Mouse (Mus musculus) embryonic facial prominence, embryonic 14.5 days (tissue): Measurements from ENCODE around the gene Tmem108. TPM values are rescaled to one million over a fixed set of nuclear protein-coding genes. Genes with fewer than 3 reads are reported as not detected.

Source experiments
- ATAC-seq: fragments of 200-750 bp; cut with Nextera tagmentation; 2 replicates; pipeline ENCODE4 v1.8.0; 2017; ENCODE audit warnings: low read depth, moderate number of reproducible peaks, moderate TSS enrichment
- DNase-seq: peaks from one replicate; pipeline ENCODE4 v3.0.0-alpha.2; 2015; ENCODE audit warnings: low spot score
- H3K27ac ChIP-seq: fragments of 300-500 bp; sonication (generic); replicated peaks from 2 replicates; pipeline ENCODE4 v1.5.1; 2014; ENCODE audit warnings: low read depth, mild to moderate bottlenecking, low read length, moderate library complexity
- H3K27me3 ChIP-seq: fragments of 300-500 bp; sonication (generic); replicated peaks from 2 replicates; pipeline ENCODE4 v1.6.1; 2014; ENCODE audit warnings: low read length; ENCODE audit not compliant: control insufficient read depth, insufficient read depth
- H3K36me3 ChIP-seq: fragments of 300-500 bp; sonication (generic); 2 replicates; pipeline ENCODE4 v1.6.1; 2014; ENCODE audit warnings: low read length, mixed read lengths; ENCODE audit not compliant: control insufficient read depth, insufficient read depth
- H3K4me1 ChIP-seq: fragments of 300-500 bp; sonication (generic); 2 replicates; pipeline ENCODE4 v1.6.1; 2014; ENCODE audit warnings: antibody characterized with exemption, low read length; ENCODE audit not compliant: control insufficient read depth, insufficient read depth
- H3K4me2 ChIP-seq: fragments of 300-500 bp; sonication (generic); 2 replicates; pipeline ENCODE4 v1.6.1; 2014; ENCODE audit warnings: low read depth, mild to moderate bottlenecking, low read length, moderate library complexity, mixed read lengths
- H3K4me3 ChIP-seq: fragments of 300-500 bp; sonication (generic); 2 replicates; pipeline ENCODE4 v1.5.1; 2014; ENCODE audit warnings: low read depth, mild to moderate bottlenecking, low read length
- H3K9ac ChIP-seq: fragments of 300-500 bp; sonication (generic); 2 replicates; pipeline ENCODE4 v1.6.1; 2014; ENCODE audit warnings: low read depth, mild to moderate bottlenecking, low read length, moderate library complexity, mixed read lengths
- H3K9me3 ChIP-seq: fragments of 300-500 bp; sonication (generic); 2 replicates; pipeline ENCODE4 v1.6.1; 2016; ENCODE audit warnings: low read length; ENCODE audit not compliant: control insufficient read depth
- WGBS: fragments of 180-500 bp; shearing (Covaris S2); extraction: QIAGEN DNeasy Blood & Tissue Kit; methylation state at CpG from one replicate; pipeline ENCODE4 v1.1.7; 2014; 5-methylcytosine and 5-hydroxymethylcytosine counted together
- polyA plus RNA-seq: library from polyadenylated mRNA; unstranded; fragments of >200 nt; fragmentation: Nextera tagmentation; extraction: Ambion mirVana; gene quantifications from 2 replicates; pipeline ENCODE4 v1.2.1, GENCODE M21; 2014

The Tmem108 gene
- polyA plus RNA-seq, 1 experiment from 2014 or later = 9.9 TPM

DNA sequence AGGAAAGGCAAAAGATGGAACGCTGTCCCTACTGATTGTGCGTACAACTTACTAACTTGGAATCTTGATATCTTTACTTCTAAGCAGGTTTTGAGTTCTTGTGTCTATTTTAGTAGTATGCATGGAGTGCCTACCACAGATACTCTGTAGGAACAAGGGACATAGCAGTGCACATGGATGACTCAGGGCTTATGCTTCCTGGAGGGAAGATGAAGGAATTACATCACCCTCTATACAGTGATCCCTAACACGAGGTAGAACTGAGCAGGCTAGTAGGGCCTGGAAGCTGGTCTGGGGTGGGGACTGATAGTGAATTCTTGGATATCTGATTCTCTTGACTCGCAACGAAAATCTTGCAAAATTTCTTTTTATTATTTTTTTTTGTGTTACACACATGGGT is 185.7 kb downstream of the Tmem108 start:
- Histone ChIP-seq H3K36me3 (no peaks in the 10 kb centered on the region), H3K4me2 (no peak overlapping the region), H3K4me3 (no peak overlapping the region), H3K9me3 (no peaks in the 10 kb centered on the region), H3K4me1 (peaks cover 9% of the 10 kb centered on the region), H3K9ac (no peak overlapping the region), H3K27me3 (no peaks in the 10 kb centered on the region), H3K27ac (no peak overlapping the region)
- WGBS = 88% methylated on average over 5 of the region's 5 CpGs
- DNase-seq (no peak), ATAC-seq (no peak)

DNA sequence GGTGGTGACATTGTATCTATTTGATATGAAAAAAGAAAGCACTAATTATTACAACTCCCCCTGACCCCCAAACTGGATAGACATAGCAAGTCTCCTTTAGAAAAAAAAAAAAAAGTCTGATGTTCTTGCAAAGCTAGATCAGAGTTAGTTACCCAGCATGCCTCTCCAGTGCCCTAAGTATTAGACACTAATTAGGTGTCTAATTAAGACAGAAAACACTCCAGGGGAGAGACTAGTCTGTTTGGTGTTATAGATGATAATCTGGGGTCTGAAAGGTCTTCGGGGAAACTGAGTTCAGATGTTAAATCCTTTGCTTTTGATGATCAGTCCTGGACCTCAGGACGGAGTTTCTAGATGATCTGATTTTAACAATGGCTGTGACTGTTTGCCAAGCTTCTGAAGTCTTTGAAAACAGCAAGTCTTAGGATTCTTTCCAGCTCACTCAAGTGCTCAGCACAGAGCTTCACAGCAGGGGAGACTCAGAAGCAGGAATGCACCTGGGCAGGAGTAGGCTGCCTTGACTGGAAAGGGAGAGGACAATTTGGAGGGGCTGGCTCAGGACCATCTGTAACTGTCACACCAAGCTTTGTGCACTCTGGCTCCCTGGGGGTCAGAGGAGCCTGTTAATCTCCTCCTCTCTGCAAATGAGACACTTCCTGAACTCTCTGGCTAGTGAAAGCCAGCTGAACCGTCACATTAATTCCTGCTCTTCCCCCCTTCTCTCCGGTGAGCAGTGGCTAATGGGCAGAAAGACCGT is 187.5 kb downstream of the Tmem108 start:
- H3K4me2 ChIP-seq = no peak overlapping the region
- WGBS = 4% methylated on average over 5 of the region's 5 CpGs
- ATAC-seq (peak; percentile 64), DNase-seq (peak; percentile 63)
- no peak overlapping the region for H3K27ac ChIP-seq
- no peak overlapping the region for H3K4me3 ChIP-seq
- no peaks in the 10 kb centered on the region for H3K36me3 ChIP-seq
- no peaks in the 10 kb centered on the region for H3K9me3 ChIP-seq
- H3K27me3 ChIP-seq = no peaks in the 10 kb centered on the region
- H3K4me1 ChIP-seq = peaks cover 9% of the 10 kb centered on the region
- no peak overlapping the region for H3K9ac ChIP-seq

DNA sequence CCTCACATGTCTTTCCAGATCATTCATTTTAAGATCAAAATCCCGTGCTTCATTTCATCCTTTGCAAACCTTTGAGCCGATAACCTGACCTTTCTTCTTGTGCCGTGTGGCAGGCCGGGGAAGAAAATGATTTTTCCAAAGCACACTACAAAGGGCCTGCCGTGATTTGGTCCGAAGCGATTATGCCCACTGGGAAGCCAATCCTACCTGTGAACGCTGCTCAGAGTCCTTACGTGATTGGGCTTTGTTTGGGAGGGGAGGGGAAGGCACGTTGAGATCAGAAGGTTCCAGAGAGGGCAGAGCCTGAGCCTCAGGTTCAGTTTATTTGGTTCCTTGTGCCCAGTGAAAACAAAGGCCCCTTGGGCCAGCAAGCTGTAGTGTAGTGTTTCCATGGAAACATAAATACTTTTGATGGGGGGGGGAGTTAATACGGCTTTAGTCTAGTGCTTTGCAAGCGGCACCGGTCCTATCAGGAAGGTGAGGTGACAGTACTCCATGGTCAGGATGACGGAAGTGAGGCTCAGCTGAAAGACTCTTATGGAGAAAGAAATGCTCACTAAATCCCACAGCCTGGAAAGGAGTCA is 191.4 kb downstream of the Tmem108 start:
- Histone ChIP-seq H3K4me2 (no peak overlapping the region), H3K4me3 (no peak overlapping the region), H3K36me3 (no peaks in the 10 kb centered on the region), H3K27me3 (no peaks in the 10 kb centered on the region), H3K9ac (no peak overlapping the region), H3K9me3 (no peaks in the 10 kb centered on the region), H3K27ac (no peak overlapping the region), H3K4me1 (peaks cover 9% of the 10 kb centered on the region)
- 79% methylated on average over 14 of the region's 14 CpGs for WGBS
- ATAC-seq (no peak), DNase-seq (no peak)

DNA sequence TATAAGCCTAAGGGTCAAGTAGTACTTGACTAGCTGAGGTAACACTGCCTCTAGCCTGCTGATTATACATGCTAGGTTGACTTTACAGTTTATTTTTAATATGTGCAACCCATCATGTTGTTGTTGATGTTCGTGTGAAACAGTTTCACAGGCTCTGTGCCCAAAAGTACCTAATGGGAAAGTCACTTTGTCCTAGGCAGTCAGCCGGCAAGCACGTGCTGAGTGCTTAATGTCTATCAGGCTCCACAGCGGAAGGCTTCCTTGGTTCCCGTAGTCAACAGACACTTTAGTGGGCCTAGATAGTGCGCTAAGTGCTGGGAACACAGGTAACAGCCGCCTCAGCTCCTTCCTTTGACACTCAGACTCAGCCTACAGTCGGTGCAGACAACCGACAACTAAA is 192.7 kb downstream of the Tmem108 start:
- no peaks in the 10 kb centered on the region for H3K9me3 ChIP-seq
- H3K9ac ChIP-seq = no peak overlapping the region
- H3K27ac ChIP-seq = no peak overlapping the region
- H3K4me2 ChIP-seq = no peak overlapping the region
- peaks cover 1% of the 10 kb centered on the region; the same call in 1 of the 2 replicates for H3K4me1 ChIP-seq
- H3K27me3 ChIP-seq = no peaks in the 10 kb centered on the region
- no peak for ATAC-seq
- H3K36me3 ChIP-seq = no peaks in the 10 kb centered on the region
- H3K4me3 ChIP-seq = no peak overlapping the region
- 87% methylated on average over 9 of the region's 9 CpGs for WGBS
- DNase-seq = no peak

DNA sequence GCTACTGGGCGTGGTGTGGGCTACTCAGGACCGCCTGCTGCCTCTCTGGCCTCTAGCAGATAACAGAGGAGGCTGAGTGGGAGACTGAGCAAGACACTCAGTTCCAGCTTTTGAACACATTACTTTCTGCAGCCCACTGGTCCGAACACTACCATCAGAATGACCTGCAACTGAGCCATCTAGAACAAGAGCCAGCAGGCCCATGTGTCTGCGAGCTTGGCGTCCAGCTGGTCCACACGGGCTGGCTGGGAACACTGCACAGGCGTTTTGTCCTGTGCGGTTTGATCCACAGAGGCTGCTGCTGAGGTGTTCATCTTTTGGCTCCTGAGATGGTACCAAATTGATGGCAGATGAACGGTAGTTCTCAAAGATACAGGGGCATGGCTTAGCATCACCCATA is 196.5 kb downstream of the Tmem108 start:
- Histone ChIP-seq H3K36me3 (no peaks in the 10 kb centered on the region), H3K4me3 (no peak overlapping the region), H3K9ac (no peak overlapping the region), H3K27ac (no peak overlapping the region), H3K4me2 (no peak overlapping the region), H3K4me1 (no peaks in the 10 kb centered on the region), H3K9me3 (0 out of 2 replicates have a peak, but pooled peaks cover 6% of the 10 kb centered on the region), H3K27me3 (no peaks in the 10 kb centered on the region)
- WGBS = 87% methylated on average over 9 of the region's 9 CpGs
- DNase-seq (no peak), ATAC-seq (no peak)

DNA sequence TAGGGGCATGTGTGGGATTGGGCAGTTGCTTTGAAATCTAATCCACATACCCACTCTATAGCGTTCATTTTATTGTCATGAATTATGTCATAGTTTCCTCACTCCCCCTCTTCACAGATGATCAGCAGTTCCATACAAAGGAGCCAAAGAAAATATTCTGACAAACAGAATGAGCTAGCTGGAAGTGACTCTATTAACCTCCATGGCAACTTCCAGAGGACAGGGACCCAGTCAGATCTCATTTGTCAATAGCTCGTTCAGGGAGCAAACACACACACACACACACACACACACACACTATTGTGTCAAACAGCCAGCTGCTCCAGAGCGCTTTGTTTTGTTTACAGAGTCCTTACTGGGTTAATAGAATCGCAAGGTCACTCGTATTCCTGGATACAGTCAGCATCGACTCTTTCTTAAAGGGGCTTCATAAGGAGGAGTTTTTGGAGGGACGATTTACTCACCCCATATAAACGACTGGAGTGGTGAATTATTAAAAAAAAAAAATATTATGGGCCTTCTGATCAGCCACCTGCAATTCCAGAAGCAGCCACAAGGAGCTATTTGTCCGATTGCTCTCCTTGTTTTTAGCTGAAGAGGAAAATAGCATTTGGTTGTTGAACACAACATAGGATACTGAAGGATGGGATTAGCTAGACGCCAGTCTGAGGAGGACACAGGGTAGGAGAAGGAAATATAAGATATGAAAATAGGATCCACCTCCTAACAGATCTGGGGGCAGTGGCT is 197.6 kb downstream of the Tmem108 start:
- H3K4me2 ChIP-seq = no peak overlapping the region
- no peak overlapping the region for H3K4me3 ChIP-seq
- peak; percentile 63 for DNase-seq
- 34% methylated on average over 10 of the region's 10 CpGs for WGBS
- no peak overlapping the region for H3K9ac ChIP-seq
- ATAC-seq = peak; percentile 72; the same call in 1 of the 2 replicates
- peaks cover 4% of the 10 kb centered on the region for H3K4me1 ChIP-seq
- no peak overlapping the region for H3K27ac ChIP-seq
- 0 out of 2 replicates have a peak, but pooled peaks cover 6% of the 10 kb centered on the region for H3K9me3 ChIP-seq
- no peaks in the 10 kb centered on the region for H3K27me3 ChIP-seq
- H3K36me3 ChIP-seq = no peaks in the 10 kb centered on the region

DNA sequence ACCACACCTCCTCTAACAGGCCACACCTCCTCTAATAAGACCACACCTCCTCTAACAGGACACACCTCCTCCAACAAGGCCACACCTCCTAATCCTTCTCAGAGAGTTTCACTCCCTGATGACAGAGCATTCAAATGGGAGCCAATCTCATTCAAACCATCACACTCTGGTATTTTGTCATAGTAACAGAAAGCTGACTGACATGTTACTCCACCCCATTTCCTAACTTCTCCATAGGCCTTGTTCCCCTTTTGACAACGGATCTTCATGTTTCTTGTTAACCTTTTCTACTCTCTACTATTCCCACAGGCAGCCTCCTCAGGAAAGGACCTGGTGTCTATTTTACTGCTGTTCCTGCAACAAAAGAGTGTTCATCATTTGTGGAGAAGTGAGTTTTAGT is 199.6 kb downstream of the Tmem108 start:
- no peak for ATAC-seq
- H3K36me3 ChIP-seq = no peaks in the 10 kb centered on the region
- H3K27me3 ChIP-seq = no peaks in the 10 kb centered on the region
- H3K4me1 ChIP-seq = peaks cover 14% of the 10 kb centered on the region
- H3K4me2 ChIP-seq = no peak overlapping the region
- no peak overlapping the region for H3K9ac ChIP-seq
- H3K4me3 ChIP-seq = no peak overlapping the region
- DNase-seq = no peak
- 0 out of 2 replicates have a peak, but pooled peaks cover 6% of the 10 kb centered on the region for H3K9me3 ChIP-seq
- 44% methylated on average over 1 of the region's 1 CpGs for WGBS
- no peak overlapping the region for H3K27ac ChIP-seq

DNA sequence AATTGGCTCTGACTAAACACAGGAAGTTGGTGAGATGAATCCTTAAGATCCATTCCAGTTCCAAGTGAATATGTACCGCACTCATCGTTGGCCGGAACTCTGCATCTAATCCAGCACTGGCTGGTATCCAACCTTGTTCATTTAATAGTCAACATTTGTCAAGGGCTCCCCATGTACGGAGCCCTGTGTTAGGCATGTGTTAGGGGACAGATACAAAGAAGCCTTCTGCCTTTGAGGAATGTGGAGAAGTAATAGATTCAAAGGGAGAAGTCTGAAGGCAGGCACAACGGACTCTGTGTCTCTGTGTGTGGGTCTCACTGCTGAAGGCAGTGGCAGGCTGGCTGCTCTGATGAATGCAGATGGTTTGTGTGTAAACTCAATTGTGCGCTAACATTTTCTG is 202.9 kb downstream of the Tmem108 start:
- Histone ChIP-seq H3K4me1 (peaks cover 22% of the 10 kb centered on the region), H3K9ac (no peak overlapping the region), H3K36me3 (no peaks in the 10 kb centered on the region), H3K4me3 (no peak overlapping the region), H3K9me3 (0 out of 2 replicates have a peak, but pooled peaks cover 6% of the 10 kb centered on the region), H3K27me3 (no peaks in the 10 kb centered on the region), H3K27ac (peak overlapping the region; percentile 52; the same call in 1 of the 2 replicates), H3K4me2 (no peak overlapping the region)
- 41% methylated on average over 6 of the region's 6 CpGs for WGBS
- ATAC-seq = peak; percentile 75; the same call in 1 of the 2 replicates
- DNase-seq = peak; percentile 81
